Mouse (Mus musculus) neural tube, embryonic 12.5 days (tissue): ENCODE data around the gene Fry. TPM values are rescaled to one million over a fixed set of nuclear protein-coding genes. Genes with fewer than 3 reads are reported as not detected.

Experiments used
- ATAC-seq: fragments of 200-750 bp; cut with Nextera tagmentation; 2 replicates; pipeline ENCODE4 v1.8.0; 2017; ENCODE audit warnings: low read depth, mild to moderate bottlenecking, moderate TSS enrichment, moderate library complexity; ENCODE audit not compliant: low FRiP score
- H3K27ac ChIP-seq: fragments of 300-500 bp; sonication (generic); 2 replicates; pipeline ENCODE4 v1.5.1; 2016
- H3K27me3 ChIP-seq: fragments of 300-500 bp; sonication (generic); replicated peaks from 2 replicates; pipeline ENCODE4 v1.6.1; 2016; ENCODE audit warnings: mild to moderate bottlenecking
- H3K36me3 ChIP-seq: fragments of 300-500 bp; sonication (generic); 2 replicates; pipeline ENCODE4 v1.6.1; 2016; ENCODE audit warnings: mild to moderate bottlenecking
- H3K4me1 ChIP-seq: fragments of 300-500 bp; sonication (generic); 2 replicates; pipeline ENCODE4 v1.6.1; 2016
- H3K4me2 ChIP-seq: fragments of 300-500 bp; sonication (generic); replicated peaks from 2 replicates; pipeline ENCODE4 v1.6.1; 2016; ENCODE audit warnings: mild to moderate bottlenecking
- H3K4me3 ChIP-seq: fragments of 300-500 bp; sonication (generic); 2 replicates; pipeline ENCODE4 v1.5.1; 2016
- H3K9ac ChIP-seq: fragments of 300-500 bp; sonication (generic); 2 replicates; pipeline ENCODE4 v1.6.1; 2016; ENCODE audit warnings: mild to moderate bottlenecking
- H3K9me3 ChIP-seq: fragments of 300-500 bp; sonication (generic); 2 replicates; pipeline ENCODE4 v1.6.1; 2016; ENCODE audit warnings: mild to moderate bottlenecking
- WGBS: fragments of 180-500 bp; shearing (Covaris S2); methylation state at CpG from one replicate; pipeline ENCODE4 v1.1.7; 2016; 5-methylcytosine and 5-hydroxymethylcytosine counted together
- polyA plus RNA-seq: library from polyadenylated mRNA; unstranded; fragments of >200 nt; fragmentation: Nextera tagmentation; extraction: Ambion mirVana; gene quantifications from 2 replicates; pipeline ENCODE4 v1.2.1, GENCODE M21; 2016

Gene Fry
- 31.9 and 33.3 TPM in 2 replicates for polyA plus RNA-seq

GRCm38 (mm10) chr5:150118455-150119241, at the start of gene Fry:
TSS of gene Fry (plus strand) at chr5:150118645.
- peak; percentile 97 for ATAC-seq
- Histone ChIP-seq H3K9ac (peak within 1 kb of the TSS; percentile 73), H3K27me3 (no peaks in the 10 kb centered on the region), H3K36me3 (no peaks in the 10 kb centered on the region), H3K9me3 (peaks cover 13% of the 10 kb centered on the region; the same call in 1 of the 2 replicates), H3K4me3 (peak within 1 kb of the TSS; percentile 75), H3K27ac (peak within 1 kb of the TSS; percentile 47; the same call in 1 of the 2 replicates), H3K4me1 (peaks cover 13% of the 10 kb centered on the region), H3K4me2 (peak within 1 kb of the TSS; percentile 73)
- WGBS, result under 1% methylated on average over 67 of the region's 68 CpGs

DNA sequence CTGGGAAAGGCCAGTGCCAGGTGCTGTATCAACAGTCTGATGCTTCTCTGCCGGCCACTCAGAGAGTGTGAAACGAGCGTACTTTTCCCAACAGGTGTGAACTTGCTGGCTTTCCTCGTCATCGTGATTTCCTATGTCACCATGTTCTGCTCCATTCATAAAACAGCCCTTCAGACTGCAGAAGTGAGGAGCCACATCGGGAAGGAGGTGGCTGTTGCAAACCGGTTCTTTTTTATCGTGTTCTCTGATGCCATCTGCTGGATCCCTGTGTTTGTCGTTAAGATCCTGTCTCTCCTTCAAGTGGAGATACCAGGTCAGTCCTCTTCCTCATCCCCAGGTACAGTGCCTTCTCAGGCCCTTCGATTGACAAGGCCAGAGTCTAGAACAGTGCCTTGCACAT, 48.4 kb upstream of the Fry start:
- ATAC-seq, result no peak
- no peak overlapping the region for H3K4me3 ChIP-seq

DNA sequence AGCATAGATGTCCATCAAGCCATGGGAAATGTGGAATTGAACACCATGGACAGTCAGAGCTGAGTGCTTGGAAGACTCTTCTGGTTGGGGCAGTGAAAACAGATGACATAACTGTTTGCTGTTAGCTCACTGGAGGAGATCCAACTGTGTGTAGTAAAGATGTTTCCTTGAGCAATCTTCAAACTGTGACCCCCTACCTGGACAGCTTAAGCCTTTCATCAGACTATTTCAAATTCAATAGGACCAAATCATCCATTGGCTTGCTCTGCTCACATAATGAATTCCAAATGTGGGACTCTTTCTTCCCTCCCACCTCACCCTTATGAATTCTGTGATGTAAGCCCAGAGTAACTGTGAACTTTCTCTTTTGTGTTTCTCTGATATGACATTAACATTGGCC, 46.7 kb upstream of the Fry start:
- no peak overlapping the region for H3K9ac ChIP-seq
- H3K4me3 ChIP-seq, result no peak overlapping the region
- H3K4me2 ChIP-seq, result no peak overlapping the region
- H3K9me3 ChIP-seq, result no peaks in the 10 kb centered on the region
- H3K4me1 ChIP-seq, result no peaks in the 10 kb centered on the region
- no peak overlapping the region for H3K27ac ChIP-seq
- no peaks in the 10 kb centered on the region for H3K27me3 ChIP-seq
- no peak for ATAC-seq
- H3K36me3 ChIP-seq, result no peaks in the 10 kb centered on the region

More for the DNA sequence above, 48.4 kb upstream of the Fry start:
- Histone ChIP-seq H3K4me2 (peak overlapping the region; percentile 18; the same call in 1 of the 2 replicates), H3K27me3 (no peaks in the 10 kb centered on the region), H3K27ac (no peak overlapping the region), H3K9ac (no peak overlapping the region), H3K36me3 (no peaks in the 10 kb centered on the region), H3K4me1 (no peaks in the 10 kb centered on the region), H3K9me3 (no peaks in the 10 kb centered on the region)
- WGBS, result 21% methylated on average over 10 of the region's 10 CpGs

- WGBS, result 16% methylated on average over 12 of the region's 12 CpGs
- no peaks in the 10 kb centered on the region for H3K27me3 ChIP-seq
- no peak overlapping the region for H3K9ac ChIP-seq
- H3K4me2 ChIP-seq, result peak overlapping the region; percentile 42
- no peaks in the 10 kb centered on the region for H3K36me3 ChIP-seq
- H3K27ac ChIP-seq, result no peak overlapping the region
- H3K4me3 ChIP-seq, result no peak overlapping the region
- H3K4me1 ChIP-seq, result peaks cover 13% of the 10 kb centered on the region
- H3K9me3 ChIP-seq, result no peaks in the 10 kb centered on the region
- ATAC-seq, result peak; percentile 91
Measured at GRCm38 (mm10) chr5:150079866-150080797, 38.3 kb upstream of the Fry start.

GRCm38 (mm10) chr5:150082696-150083095, 35.7 kb upstream of the Fry start:
- Histone ChIP-seq H3K27me3 (no peaks in the 10 kb centered on the region), H3K4me2 (no peak overlapping the region), H3K4me3 (no peak overlapping the region), H3K4me1 (peaks cover 13% of the 10 kb centered on the region), H3K27ac (no peak overlapping the region), H3K9me3 (0 out of 2 replicates have a peak, but pooled peaks cover 3% of the 10 kb centered on the region), H3K9ac (no peak overlapping the region), H3K36me3 (no peaks in the 10 kb centered on the region)
- WGBS, result 91% methylated on average over 14 of the region's 14 CpGs
- ATAC-seq, result no peak

DNA sequence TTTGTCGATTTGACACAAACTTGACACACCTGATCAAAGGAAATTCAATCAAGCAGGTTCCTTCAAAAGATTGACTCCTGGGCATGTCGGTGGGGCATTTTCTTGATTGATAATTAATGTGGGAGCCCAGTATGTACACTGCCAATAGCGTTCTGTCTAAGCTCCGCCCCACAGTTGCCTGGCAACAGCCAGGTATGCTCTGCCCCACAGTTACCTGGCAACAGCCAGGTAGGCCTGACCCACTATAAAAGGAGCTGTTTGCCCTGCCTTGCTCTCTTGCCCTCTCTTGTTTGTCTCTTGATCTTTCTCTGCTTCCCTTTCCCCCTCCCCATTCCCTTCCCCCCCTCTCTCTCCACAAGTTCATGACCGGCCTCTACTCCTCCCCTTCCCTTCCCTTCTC, 35.3 kb upstream of the Fry start:
- 65% methylated on average over 5 of the region's 5 CpGs for WGBS
- ATAC-seq, result no peak
- Histone ChIP-seq H3K27me3 (no peaks in the 10 kb centered on the region), H3K4me3 (no peak overlapping the region), H3K9me3 (0 out of 2 replicates have a peak, but pooled peaks cover 3% of the 10 kb centered on the region), H3K4me2 (no peak overlapping the region), H3K4me1 (peaks cover 13% of the 10 kb centered on the region), H3K27ac (no peak overlapping the region), H3K9ac (no peak overlapping the region), H3K36me3 (no peaks in the 10 kb centered on the region)

- WGBS, result 8% methylated on average over 6 of the region's 6 CpGs
- Histone ChIP-seq H3K9ac (no peak overlapping the region), H3K4me3 (no peak overlapping the region), H3K9me3 (no peaks in the 10 kb centered on the region), H3K4me2 (no peak overlapping the region), H3K4me1 (no peaks in the 10 kb centered on the region), H3K36me3 (no peaks in the 10 kb centered on the region), H3K27me3 (no peaks in the 10 kb centered on the region), H3K27ac (no peak overlapping the region)
- peak; percentile 76 for ATAC-seq
Measured at GRCm38 (mm10) chr5:150097620-150098019, 20.8 kb upstream of the Fry start.

GRCm38 (mm10) chr5:150098754-150099153, 19.7 kb upstream of the Fry start:
- Histone ChIP-seq H3K4me3 (no peak overlapping the region), H3K36me3 (no peaks in the 10 kb centered on the region), H3K4me2 (no peak overlapping the region), H3K9ac (no peak overlapping the region), H3K9me3 (no peaks in the 10 kb centered on the region), H3K27me3 (no peaks in the 10 kb centered on the region), H3K27ac (no peak overlapping the region), H3K4me1 (no peaks in the 10 kb centered on the region)
- 95% methylated on average over 12 of the region's 12 CpGs for WGBS
- no peak for ATAC-seq

DNA sequence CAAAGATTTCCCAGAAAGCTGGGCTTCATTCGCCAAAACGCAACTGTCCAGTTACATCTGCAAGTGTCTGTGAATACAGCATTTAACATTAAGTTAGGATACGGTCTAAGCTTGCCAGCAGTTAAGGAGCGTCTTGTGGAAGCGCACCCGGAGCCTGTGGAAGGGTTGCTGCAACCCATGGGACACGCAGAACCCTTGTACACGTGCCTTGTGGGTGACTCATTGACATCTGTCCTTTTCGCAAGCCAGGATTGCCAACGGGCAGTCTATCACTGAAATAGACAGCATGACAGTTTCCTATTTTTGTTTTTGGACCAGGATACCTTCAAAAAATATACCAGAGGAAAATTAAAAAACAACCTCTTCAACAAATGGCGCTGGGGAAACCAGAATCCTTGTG, 16.7 kb upstream of the Fry start:
- Histone ChIP-seq H3K9me3 (no peaks in the 10 kb centered on the region), H3K36me3 (no peaks in the 10 kb centered on the region), H3K4me2 (no peak overlapping the region), H3K9ac (no peak overlapping the region), H3K4me1 (no peaks in the 10 kb centered on the region), H3K27ac (no peak overlapping the region), H3K27me3 (no peaks in the 10 kb centered on the region), H3K4me3 (no peak overlapping the region)
- ATAC-seq, result no peak
- WGBS, result 90% methylated on average over 11 of the region's 11 CpGs

DNA sequence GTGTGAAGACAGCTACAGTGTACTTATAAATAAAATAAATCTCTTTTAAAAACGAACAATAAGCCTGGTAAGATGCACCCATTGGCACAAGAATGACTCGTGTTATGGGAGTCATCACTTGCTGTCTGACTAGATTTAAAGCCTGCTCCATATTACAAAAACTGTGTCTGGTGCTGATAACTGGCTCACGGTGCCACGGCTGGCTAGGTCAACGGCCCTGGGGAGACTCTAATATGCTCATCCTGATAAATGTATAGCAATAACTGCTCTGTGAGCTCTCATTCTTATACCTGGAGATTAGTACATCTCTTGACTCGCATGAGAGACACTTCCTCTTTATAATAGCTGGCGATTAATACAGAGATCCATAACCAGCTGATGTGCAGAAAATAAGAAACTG, 12.1 kb upstream of the Fry start:
- no peak for ATAC-seq
- H3K4me1 ChIP-seq, result no peaks in the 10 kb centered on the region
- no peaks in the 10 kb centered on the region for H3K36me3 ChIP-seq
- no peaks in the 10 kb centered on the region for H3K9me3 ChIP-seq
- H3K27ac ChIP-seq, result no peak overlapping the region
- no peaks in the 10 kb centered on the region for H3K27me3 ChIP-seq
- H3K9ac ChIP-seq, result no peak overlapping the region
- WGBS, result 87% methylated on average over 7 of the region's 7 CpGs
- H3K4me3 ChIP-seq, result no peak overlapping the region
- H3K4me2 ChIP-seq, result no peak overlapping the region

DNA sequence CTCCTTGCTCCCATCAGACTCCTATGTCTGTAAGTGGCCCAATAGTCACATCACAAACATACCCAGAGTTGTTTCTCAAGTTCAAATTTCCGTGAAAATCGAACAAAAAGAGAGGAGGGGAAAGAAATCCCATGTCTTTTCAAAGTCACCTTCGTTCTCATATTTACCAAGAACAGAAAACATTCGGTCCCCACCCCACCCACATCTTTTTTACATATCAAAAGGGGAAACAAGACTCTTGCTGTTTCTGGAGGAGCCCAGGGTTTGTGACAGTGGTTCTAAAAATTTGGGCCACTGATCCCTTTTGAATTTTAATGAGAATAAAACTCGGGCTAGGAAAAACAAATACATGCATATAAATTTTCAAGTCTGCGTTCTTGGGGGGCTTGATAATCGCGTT, 7.2 kb upstream of the Fry start:
- H3K9ac ChIP-seq, result no peak overlapping the region
- H3K9me3 ChIP-seq, result peaks cover 4% of the 10 kb centered on the region; the same call in 1 of the 2 replicates
- no peak overlapping the region for H3K27ac ChIP-seq
- no peaks in the 10 kb centered on the region for H3K27me3 ChIP-seq
- no peak overlapping the region for H3K4me3 ChIP-seq
- WGBS, result 47% methylated on average over 8 of the region's 8 CpGs
- H3K4me1 ChIP-seq, result peaks cover 13% of the 10 kb centered on the region
- H3K36me3 ChIP-seq, result no peaks in the 10 kb centered on the region
- ATAC-seq, result no peak
- H3K4me2 ChIP-seq, result no peak overlapping the region

DNA sequence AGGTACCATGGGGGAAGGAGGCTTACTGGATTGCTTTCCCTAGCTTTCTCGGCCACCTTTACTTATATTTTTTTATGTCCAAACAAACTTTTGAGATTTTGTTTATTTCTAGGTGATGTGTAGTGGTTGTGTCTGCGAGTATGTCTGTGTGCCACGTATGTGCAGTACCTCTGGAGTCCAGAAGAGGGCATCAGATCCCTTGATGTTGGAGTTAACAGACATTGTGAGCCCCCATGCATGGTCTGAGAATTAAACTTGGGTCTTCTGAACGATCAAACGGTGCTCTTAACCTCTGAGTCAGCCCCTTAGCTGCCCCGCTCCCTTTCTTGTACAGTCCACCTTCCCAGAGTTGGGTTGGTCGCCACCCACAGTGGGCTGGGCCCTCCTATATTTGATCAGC, 4.4 kb upstream of the Fry start:
- Histone ChIP-seq H3K9me3 (peaks cover 13% of the 10 kb centered on the region; the same call in 1 of the 2 replicates), H3K4me3 (no peak overlapping the region), H3K27ac (no peak overlapping the region), H3K27me3 (no peaks in the 10 kb centered on the region), H3K9ac (no peak overlapping the region), H3K4me1 (peaks cover 13% of the 10 kb centered on the region), H3K4me2 (no peak overlapping the region), H3K36me3 (no peaks in the 10 kb centered on the region)
- no peak for ATAC-seq
- WGBS, result 80% methylated on average over 7 of the region's 7 CpGs
